Mouse (Mus musculus) urinary bladder, adult 18-20 months (tissue): ENCODE measurements at regions not wholly inside any gene's neighbourhood (a gene's known extent, or its start where the extent isn't known, plus 50 kb on each side); places are given as distances from the start of the nearest gene placed in this dataset.

Source experiments
- DNase-seq, 2 experiments: peaks; one replicate each; pipeline ENCODE4 v3.0.0; 2022; ENCODE audit warnings: low spot score in 2 of 2, mixed read lengths in 2 of 2

GRCm38 (mm10) chr1:91611281-91611680 is 70.9 kb downstream of the Asb1 start:
- DNase-seq = no peak

GRCm38 (mm10) chr1:91611694-91612093 is 71.3 kb downstream of the Asb1 start:
- no peak for DNase-seq

GRCm38 (mm10) chr1:91612912-91613311 is 72.6 kb downstream of the Asb1 start:
- no peak for DNase-seq

GRCm38 (mm10) chr1:91615396-91615795 is 75.1 kb downstream of the Asb1 start:
- no peak for DNase-seq

- DNase-seq = no peak
These were observed 78.3 kb downstream of the Asb1 start for GRCm38 (mm10) chr1:91618527-91619135.

- no peak for DNase-seq
These were observed 80.8 kb downstream of the Asb1 start for GRCm38 (mm10) chr1:91621141-91621540.

GRCm38 (mm10) chr1:91622874-91623273 is 82.5 kb downstream of the Asb1 start:
- DNase-seq = no peak

- DNase-seq = no peak
These were observed 83.7 kb downstream of the Asb1 start for GRCm38 (mm10) chr1:91624028-91624427.

GRCm38 (mm10) chr1:91624531-91625300 is 84.4 kb downstream of the Asb1 start:
- peak in 1 of 2 experiments; percentile 18 for DNase-seq

GRCm38 (mm10) chr1:91626090-91626489 is 85.7 kb downstream of the Asb1 start:
- DNase-seq = no peak

GRCm38 (mm10) chr1:91630206-91630605 is 89.9 kb downstream of the Asb1 start:
- no peak for DNase-seq

GRCm38 (mm10) chr1:91630871-91631410 is 90.6 kb downstream of the Asb1 start:
- no peak for DNase-seq

GRCm38 (mm10) chr1:91632906-91633493 is 92.7 kb downstream of the Asb1 start:
- no peak for DNase-seq

- no peak for DNase-seq
These were observed 96.2 kb downstream of the Asb1 start for GRCm38 (mm10) chr1:91636571-91636970.

GRCm38 (mm10) chr1:91640551-91640950 is 100.2 kb downstream of the Asb1 start:
- DNase-seq = no peak

GRCm38 (mm10) chr1:91658991-91659441 is 118.7 kb downstream of the Asb1 start:
- DNase-seq = no peak

GRCm38 (mm10) chr1:91659486-91659885 is 119.1 kb downstream of the Asb1 start:
- no peak for DNase-seq

- DNase-seq = no peak
These were observed 122.9 kb downstream of the Asb1 start for GRCm38 (mm10) chr1:91663289-91663688.

- DNase-seq = no peak
These were observed 124.3 kb downstream of the Asb1 start for GRCm38 (mm10) chr1:91664622-91665021.

- no peak for DNase-seq
These were observed 128.2 kb downstream of the Asb1 start for GRCm38 (mm10) chr1:91668530-91668929.

GRCm38 (mm10) chr1:91670980-91671379 is 130.3 kb upstream of the Twist2 start:
- DNase-seq = no peak

GRCm38 (mm10) chr1:91674082-91674655 is 127.1 kb upstream of the Twist2 start:
- no peak for DNase-seq
